Mouse (Mus musculus): ENCODE results near the gene Ncbp1. TPM values are rescaled to one million over a fixed set of nuclear protein-coding genes. Genes with fewer than 3 reads are reported as not detected.

Ncbp1 gene
- total and polyA plus RNA-seq, 2 experiments: 12.0 to 17.3 TPM

- no peak overlapping the region for H3K9ac ChIP-seq (ENCODE audit: low read depth, low read length)
- H3K4me1 ChIP-seq (ENCODE audit: control insufficient read depth, insufficient read depth, low read length): no peaks in the 10 kb centered on the region
- no peak overlapping the region for H3K27ac ChIP-seq (replicated peaks; ENCODE audit: insufficient read depth, low read depth, low read length)
- no peak overlapping the region for H3K4me3 ChIP-seq (ENCODE audit: insufficient read depth, low read depth, low read length)
- 74% methylated on average over 7 of the region's 7 CpGs for WGBS
- no peaks in the 10 kb centered on the region for H3K79me2 ChIP-seq (ENCODE audit: control insufficient read depth, insufficient read depth, low read length)
- no peak for TF ChIP-seq POLR2A (IDR thresholded peaks at IDR 0.05; ENCODE audit: extremely low read depth, insufficient read depth, low read length)
- no peak for TF ChIP-seq CTCF (IDR thresholded peaks at IDR 0.05; ENCODE audit: low read depth, low read length)
- H3K27me3 ChIP-seq (ENCODE audit: control insufficient read depth, insufficient read depth, low read length): no peaks in the 10 kb centered on the region
- no peaks in the 10 kb centered on the region for H3K36me3 ChIP-seq (ENCODE audit: control insufficient read depth, insufficient read depth, low read length)
- no peak for DNase-seq (ENCODE audit: extremely low read depth, low read depth, low spot score)
Observed at GRCm38 (mm10) chr4:46096546-46096945, 41.9 kb upstream of the Ncbp1 start.

DNA sequence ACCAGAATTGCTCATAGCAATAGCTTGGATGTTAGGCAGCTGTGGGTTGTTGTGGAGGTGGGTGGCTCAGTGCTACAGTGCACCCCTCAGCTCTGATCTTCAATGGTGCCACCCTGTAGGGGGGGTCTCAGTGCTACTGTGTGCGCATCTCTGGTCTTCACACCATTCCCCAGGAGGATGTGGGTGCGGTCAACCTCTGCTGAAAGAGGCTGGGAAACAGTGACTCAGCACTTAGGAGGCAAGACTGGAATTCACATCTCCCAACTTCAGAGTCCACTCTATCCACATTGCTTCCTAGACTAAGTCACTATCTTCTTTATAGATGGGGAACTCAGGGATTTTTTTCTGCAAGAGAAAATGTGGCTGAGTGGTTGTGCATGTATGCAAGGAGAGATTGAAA, 40.8 kb upstream of the Ncbp1 start:
- no peaks in the 10 kb centered on the region for H3K4me1 ChIP-seq (ENCODE audit: control insufficient read depth, insufficient read depth, low read length)
- 91% methylated on average over 2 of the region's 2 CpGs for WGBS
- no peaks in the 10 kb centered on the region for H3K27me3 ChIP-seq (ENCODE audit: control insufficient read depth, insufficient read depth, low read length)
- no peak overlapping the region for H3K9ac ChIP-seq (ENCODE audit: low read depth, low read length)
- no peaks in the 10 kb centered on the region for H3K79me2 ChIP-seq (ENCODE audit: control insufficient read depth, insufficient read depth, low read length)
- no peak for DNase-seq (ENCODE audit: extremely low read depth, low read depth, low spot score)
- H3K36me3 ChIP-seq (ENCODE audit: control insufficient read depth, insufficient read depth, low read length): no peaks in the 10 kb centered on the region
- no peak overlapping the region for H3K27ac ChIP-seq (replicated peaks; ENCODE audit: insufficient read depth, low read depth, low read length)
- no peak for TF ChIP-seq CTCF (IDR thresholded peaks at IDR 0.05; ENCODE audit: low read depth, low read length)
- TF ChIP-seq POLR2A (IDR thresholded peaks at IDR 0.05; ENCODE audit: extremely low read depth, insufficient read depth, low read length): no peak
- no peak overlapping the region for H3K4me3 ChIP-seq (ENCODE audit: insufficient read depth, low read depth, low read length)

GRCm38 (mm10) chr4:46099132-46099531, 39.3 kb upstream of the Ncbp1 start:
- Histone ChIP-seq H3K27ac (replicated peaks; ENCODE audit: insufficient read depth, low read depth, low read length) (no peak overlapping the region), H3K27me3 (ENCODE audit: control insufficient read depth, insufficient read depth, low read length) (no peaks in the 10 kb centered on the region), H3K9ac (ENCODE audit: low read depth, low read length) (no peak overlapping the region), H3K4me3 (ENCODE audit: insufficient read depth, low read depth, low read length) (no peak overlapping the region), H3K4me1 (ENCODE audit: control insufficient read depth, insufficient read depth, low read length) (no peaks in the 10 kb centered on the region), H3K36me3 (ENCODE audit: control insufficient read depth, insufficient read depth, low read length) (no peaks in the 10 kb centered on the region), H3K79me2 (ENCODE audit: control insufficient read depth, insufficient read depth, low read length) (no peaks in the 10 kb centered on the region)
- no peak for DNase-seq (ENCODE audit: extremely low read depth, low read depth, low spot score)
- TF ChIP-seq CTCF (IDR thresholded peaks at IDR 0.05; ENCODE audit: low read depth, low read length) (no peak), POLR2A (IDR thresholded peaks at IDR 0.05; ENCODE audit: extremely low read depth, insufficient read depth, low read length) (no peak)
- 78% methylated on average over 9 of the region's 9 CpGs for WGBS

- Histone ChIP-seq H3K4me1 (ENCODE audit: control insufficient read depth, insufficient read depth, low read length) (no peaks in the 10 kb centered on the region), H3K27me3 (ENCODE audit: control insufficient read depth, insufficient read depth, low read length) (no peaks in the 10 kb centered on the region), H3K9ac (ENCODE audit: low read depth, low read length) (no peak overlapping the region), H3K36me3 (ENCODE audit: control insufficient read depth, insufficient read depth, low read length) (no peaks in the 10 kb centered on the region), H3K79me2 (ENCODE audit: control insufficient read depth, insufficient read depth, low read length) (no peaks in the 10 kb centered on the region), H3K4me3 (ENCODE audit: insufficient read depth, low read depth, low read length) (no peak overlapping the region), H3K27ac (replicated peaks; ENCODE audit: insufficient read depth, low read depth, low read length) (no peak overlapping the region)
- 36% methylated on average over 7 of the region's 7 CpGs for WGBS
- TF ChIP-seq CTCF (IDR thresholded peaks at IDR 0.05; ENCODE audit: low read depth, low read length): no peak
- TF ChIP-seq POLR2A (IDR thresholded peaks at IDR 0.05; ENCODE audit: extremely low read depth, insufficient read depth, low read length): no peak
- no peak for DNase-seq (ENCODE audit: extremely low read depth, low read depth, low spot score)
Observed at GRCm38 (mm10) chr4:46100539-46100938, 37.9 kb upstream of the Ncbp1 start.

- H3K4me1 ChIP-seq (ENCODE audit: control insufficient read depth, insufficient read depth, low read length): no peaks in the 10 kb centered on the region
- no peak overlapping the region for H3K9ac ChIP-seq (ENCODE audit: low read depth, low read length)
- 22% methylated on average over 14 of the region's 14 CpGs for WGBS
- H3K79me2 ChIP-seq (ENCODE audit: control insufficient read depth, insufficient read depth, low read length): no peaks in the 10 kb centered on the region
- no peaks in the 10 kb centered on the region for H3K27me3 ChIP-seq (ENCODE audit: control insufficient read depth, insufficient read depth, low read length)
- no peak overlapping the region for H3K27ac ChIP-seq (replicated peaks; ENCODE audit: insufficient read depth, low read depth, low read length)
- DNase-seq (ENCODE audit: extremely low read depth, low read depth, low spot score): no peak
- no peaks in the 10 kb centered on the region for H3K36me3 ChIP-seq (ENCODE audit: control insufficient read depth, insufficient read depth, low read length)
- no peak overlapping the region for H3K4me3 ChIP-seq (ENCODE audit: insufficient read depth, low read depth, low read length)
- TF ChIP-seq POLR2A (IDR thresholded peaks at IDR 0.05; ENCODE audit: extremely low read depth, insufficient read depth, low read length) (no peak), CTCF (IDR thresholded peaks at IDR 0.05; ENCODE audit: low read depth, low read length) (no peak)
Observed at GRCm38 (mm10) chr4:46101211-46101711, 37.2 kb upstream of the Ncbp1 start.

DNA sequence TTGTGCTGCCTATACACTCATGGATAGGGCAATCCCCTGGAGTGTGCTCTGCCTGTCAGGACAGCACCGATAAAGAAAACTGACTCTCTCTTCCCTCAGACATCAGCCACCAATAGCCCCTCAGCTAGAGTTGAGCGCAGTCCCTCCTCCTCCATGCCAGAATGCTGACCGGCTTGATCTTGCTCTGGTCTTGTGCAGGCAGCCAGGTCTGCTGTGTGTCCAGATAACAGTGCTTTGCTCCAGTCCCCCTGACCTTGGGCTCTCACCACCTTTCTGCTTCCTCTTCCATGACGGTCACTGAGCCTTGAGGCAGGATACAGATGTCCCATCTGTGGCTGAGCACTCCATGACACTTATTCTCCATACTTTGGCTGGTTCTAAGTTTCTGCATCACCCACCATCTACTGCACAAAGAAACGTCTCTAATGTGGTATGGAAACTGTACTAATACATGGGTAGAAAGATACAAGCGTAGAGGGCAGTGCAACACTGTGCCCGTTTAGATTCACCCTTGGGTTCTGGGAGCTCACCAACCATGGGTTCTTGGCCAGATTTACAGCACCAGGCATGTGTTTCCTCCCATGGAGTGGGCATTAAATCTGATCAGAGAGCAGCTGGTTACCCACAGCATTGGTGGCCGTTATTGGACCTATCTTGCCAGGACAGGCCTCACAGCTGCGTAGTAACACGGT, 36.2 kb upstream of the Ncbp1 start:
- H3K36me3 ChIP-seq (ENCODE audit: control insufficient read depth, insufficient read depth, low read length): no peaks in the 10 kb centered on the region
- no peaks in the 10 kb centered on the region for H3K4me1 ChIP-seq (ENCODE audit: control insufficient read depth, insufficient read depth, low read length)
- no peak overlapping the region for H3K4me3 ChIP-seq (ENCODE audit: insufficient read depth, low read depth, low read length)
- no peak overlapping the region for H3K9ac ChIP-seq (ENCODE audit: low read depth, low read length)
- TF ChIP-seq POLR2A (IDR thresholded peaks at IDR 0.05; ENCODE audit: extremely low read depth, insufficient read depth, low read length) (no peak), CTCF (IDR thresholded peaks at IDR 0.05; ENCODE audit: low read depth, low read length) (no peak)
- 91% methylated on average over 10 of the region's 10 CpGs for WGBS
- DNase-seq (ENCODE audit: extremely low read depth, low read depth, low spot score): no peak
- no peak overlapping the region for H3K27ac ChIP-seq (replicated peaks; ENCODE audit: insufficient read depth, low read depth, low read length)
- no peaks in the 10 kb centered on the region for H3K27me3 ChIP-seq (ENCODE audit: control insufficient read depth, insufficient read depth, low read length)
- no peaks in the 10 kb centered on the region for H3K79me2 ChIP-seq (ENCODE audit: control insufficient read depth, insufficient read depth, low read length)

Data from liver, adult 2 months (tissue).